Mouse (Mus musculus) intestine, embryonic 16.5 days (tissue): ENCODE measurements around the gene Spen. TPM values are rescaled to one million over a fixed set of nuclear protein-coding genes. Genes with fewer than 3 reads are reported as not detected.

ENCODE experiments used
- ATAC-seq: fragments of 200-750 bp; cut with Nextera tagmentation; 2 replicates; pipeline ENCODE4 v1.8.0; 2017; ENCODE audit warnings: moderate TSS enrichment, moderate library complexity
- H3K27ac ChIP-seq: fragments of 300-500 bp; sonication (generic); 2 replicates; pipeline ENCODE4 v1.5.1; 2014; ENCODE audit warnings: mild to moderate bottlenecking, low read length
- H3K27me3 ChIP-seq: fragments of 300-500 bp; sonication (generic); replicated peaks from 2 replicates; pipeline ENCODE4 v1.6.1; 2014; ENCODE audit warnings: low read length, control low read depth, mixed read lengths; ENCODE audit not compliant: control insufficient read depth, insufficient read depth
- H3K36me3 ChIP-seq: fragments of 300-500 bp; sonication (generic); 2 replicates; pipeline ENCODE4 v1.6.1; 2014; ENCODE audit warnings: low read length, control low read depth; ENCODE audit not compliant: control insufficient read depth, insufficient read depth
- H3K4me1 ChIP-seq: fragments of 300-500 bp; sonication (generic); 2 replicates; pipeline ENCODE4 v1.6.1; 2014; ENCODE audit warnings: low read length, control low read depth, mixed read lengths; ENCODE audit not compliant: control insufficient read depth, insufficient read depth
- H3K4me2 ChIP-seq: fragments of 300-500 bp; sonication (generic); 2 replicates; pipeline ENCODE4 v1.6.1; 2014; ENCODE audit warnings: low read depth, low read length, control low read depth
- H3K4me3 ChIP-seq: fragments of 300-500 bp; sonication (generic); 2 replicates; pipeline ENCODE4 v1.5.1; 2014; ENCODE audit warnings: mild to moderate bottlenecking, low read length
- H3K9ac ChIP-seq: fragments of 300-500 bp; sonication (generic); 2 replicates; pipeline ENCODE4 v1.6.1; 2014; ENCODE audit warnings: low read depth, low read length
- H3K9me3 ChIP-seq: fragments of 300-500 bp; sonication (generic); 2 replicates; pipeline ENCODE4 v1.6.1; 2016; ENCODE audit warnings: low read length, control low read depth; ENCODE audit not compliant: control insufficient read depth
- WGBS: fragments of 180-500 bp; shearing (Covaris S2); extraction: QIAGEN DNeasy Blood & Tissue Kit; methylation state at CpG from one replicate; pipeline ENCODE4 v1.1.7; 2014; 5-methylcytosine and 5-hydroxymethylcytosine counted together
- polyA plus RNA-seq: library from polyadenylated mRNA; unstranded; fragments of >200 nt; fragmentation: Nextera tagmentation; extraction: Ambion mirVana; gene quantifications from 2 replicates; pipeline ENCODE4 v1.2.1, GENCODE M21; 2015

The Spen gene
- polyA plus RNA-seq, 1 experiment from 2014 or later = 6.3 TPM

DNA sequence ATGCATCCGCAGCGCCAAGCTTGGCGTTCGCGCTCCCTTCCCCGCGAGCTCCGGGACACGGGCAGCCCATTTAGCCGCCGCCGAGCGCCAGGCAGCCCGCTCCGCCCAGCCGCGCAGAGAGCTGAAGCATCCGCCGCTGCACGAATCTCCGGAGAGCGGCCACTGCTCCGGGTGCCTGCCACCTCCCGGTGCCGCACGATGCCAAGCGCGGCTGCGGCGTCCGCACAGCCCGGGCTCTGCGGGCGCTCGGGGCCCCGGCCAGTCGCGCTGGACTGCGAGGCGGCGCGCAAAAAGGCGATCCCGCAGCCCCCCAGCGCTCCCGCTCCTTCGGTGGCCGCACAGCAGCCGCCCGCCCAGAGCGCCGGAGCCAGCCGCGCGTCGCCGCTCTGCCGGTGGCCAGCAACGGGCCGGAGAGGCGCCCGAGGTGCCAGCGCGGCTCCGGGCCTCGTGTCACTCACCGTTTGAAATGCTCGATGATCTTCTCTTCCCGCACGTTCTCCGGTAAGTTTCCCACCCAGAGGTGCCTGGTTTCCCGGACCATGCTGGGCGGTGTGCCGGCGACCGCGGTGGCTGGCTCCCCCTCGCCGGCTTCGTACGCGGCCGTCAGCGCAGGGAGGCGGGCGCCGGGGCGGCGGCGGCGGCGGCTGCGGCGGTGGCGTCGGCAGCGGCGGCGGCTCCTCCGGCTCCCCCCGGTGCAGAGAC lies 540 bp downstream of the Spen start:
- peaks cover 15% of the 10 kb centered on the region for H3K4me1 ChIP-seq
- peak overlapping the region; percentile 96 for H3K4me2 ChIP-seq
- no peaks in the 10 kb centered on the region for H3K36me3 ChIP-seq
- no peaks in the 10 kb centered on the region for H3K27me3 ChIP-seq
- peak; percentile 10 for ATAC-seq
- H3K9me3 ChIP-seq = no peaks in the 10 kb centered on the region
- H3K4me3 ChIP-seq = peak overlapping the region; percentile 92
- WGBS = under 1% methylated on average over 84 of the region's 101 CpGs
- H3K9ac ChIP-seq = peak overlapping the region; percentile 93
- peak overlapping the region; percentile 99 for H3K27ac ChIP-seq

DNA sequence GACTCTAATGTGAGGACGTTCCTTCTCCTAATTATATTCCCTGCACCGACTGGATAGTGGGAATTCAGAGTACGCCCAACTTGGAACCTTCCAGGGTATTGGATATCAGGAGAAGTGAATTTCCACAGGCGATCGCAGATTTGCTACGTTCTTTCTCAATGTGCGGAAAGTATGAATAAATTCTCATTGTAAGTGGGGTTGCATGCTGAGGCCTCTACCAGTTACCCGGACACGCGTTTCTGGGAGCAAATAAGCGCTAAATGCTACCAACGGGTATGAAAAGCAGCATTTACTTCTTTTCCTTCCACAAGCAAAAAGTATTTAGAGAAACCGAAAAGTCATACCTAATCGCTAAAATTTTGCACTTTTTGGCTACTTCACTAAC lies 1.2 kb downstream of the Spen start:
- ATAC-seq = no peak
- under 1% methylated on average over 14 of the region's 14 CpGs for WGBS
- H3K4me3 ChIP-seq = peak overlapping the region; percentile 92

DNA sequence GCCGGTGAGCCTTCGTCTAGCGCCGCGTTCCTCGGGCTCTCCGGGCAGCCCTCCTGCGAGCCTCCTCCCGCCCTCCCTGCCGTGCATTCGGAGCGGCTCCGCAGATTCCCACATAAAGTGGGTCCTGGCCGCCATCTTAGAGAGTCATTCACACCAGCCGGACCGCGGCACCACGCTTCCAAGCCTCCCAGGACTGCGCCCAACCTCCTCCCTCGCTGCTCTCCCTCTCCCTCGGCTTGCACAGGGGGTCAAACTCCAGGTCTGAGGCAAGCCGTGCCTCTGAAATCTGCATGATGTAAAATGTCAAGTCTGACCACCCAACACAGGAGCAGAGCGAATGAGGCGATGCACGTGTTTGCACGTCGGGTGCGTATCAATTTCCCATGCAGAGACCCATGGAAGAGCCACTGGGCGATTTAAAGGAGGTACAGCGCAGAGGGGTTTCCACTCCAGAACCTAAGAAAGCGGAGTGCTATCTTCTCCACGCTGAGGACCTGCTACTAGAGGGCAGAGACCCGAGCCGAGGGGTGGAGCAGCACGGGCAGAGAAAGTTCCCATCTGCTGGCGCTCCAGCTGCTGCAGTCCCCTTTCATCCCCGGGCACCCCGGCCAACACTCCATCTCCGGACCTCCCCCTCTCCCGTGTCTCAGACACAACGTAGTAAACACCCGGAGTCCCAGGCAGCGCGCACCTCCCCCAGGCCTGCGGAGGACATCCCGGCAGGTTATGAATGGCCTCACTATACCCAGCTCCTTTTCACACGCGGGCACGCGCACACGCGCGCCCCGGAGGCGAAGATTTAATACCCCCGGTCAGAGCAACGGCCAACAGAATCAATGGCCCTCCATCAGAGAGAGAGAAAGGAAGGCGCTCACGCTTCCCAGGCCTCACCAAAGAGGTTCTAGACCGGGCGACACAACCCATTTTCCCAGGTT lies 1.8 kb downstream of the Spen start:
- H3K9me3 ChIP-seq = no peaks in the 10 kb centered on the region
- peak overlapping the region; percentile 93 for H3K9ac ChIP-seq
- no peaks in the 10 kb centered on the region for H3K36me3 ChIP-seq
- H3K27ac ChIP-seq = peak overlapping the region; percentile 99
- H3K27me3 ChIP-seq = no peaks in the 10 kb centered on the region
- peak overlapping the region; percentile 96 for H3K4me2 ChIP-seq
- 0% methylated on average over 61 of the region's 61 CpGs for WGBS
- H3K4me3 ChIP-seq = peak overlapping the region; percentile 92
- H3K4me1 ChIP-seq = peaks cover 15% of the 10 kb centered on the region
- ATAC-seq = peak; percentile 28

More for the DNA sequence above, 1.2 kb downstream of the Spen start:
- Histone ChIP-seq H3K27me3 (no peaks in the 10 kb centered on the region), H3K4me1 (peaks cover 15% of the 10 kb centered on the region), H3K9ac (peak overlapping the region; percentile 93), H3K27ac (peak overlapping the region; percentile 99), H3K9me3 (no peaks in the 10 kb centered on the region), H3K36me3 (no peaks in the 10 kb centered on the region), H3K4me2 (peak overlapping the region; percentile 96)

DNA sequence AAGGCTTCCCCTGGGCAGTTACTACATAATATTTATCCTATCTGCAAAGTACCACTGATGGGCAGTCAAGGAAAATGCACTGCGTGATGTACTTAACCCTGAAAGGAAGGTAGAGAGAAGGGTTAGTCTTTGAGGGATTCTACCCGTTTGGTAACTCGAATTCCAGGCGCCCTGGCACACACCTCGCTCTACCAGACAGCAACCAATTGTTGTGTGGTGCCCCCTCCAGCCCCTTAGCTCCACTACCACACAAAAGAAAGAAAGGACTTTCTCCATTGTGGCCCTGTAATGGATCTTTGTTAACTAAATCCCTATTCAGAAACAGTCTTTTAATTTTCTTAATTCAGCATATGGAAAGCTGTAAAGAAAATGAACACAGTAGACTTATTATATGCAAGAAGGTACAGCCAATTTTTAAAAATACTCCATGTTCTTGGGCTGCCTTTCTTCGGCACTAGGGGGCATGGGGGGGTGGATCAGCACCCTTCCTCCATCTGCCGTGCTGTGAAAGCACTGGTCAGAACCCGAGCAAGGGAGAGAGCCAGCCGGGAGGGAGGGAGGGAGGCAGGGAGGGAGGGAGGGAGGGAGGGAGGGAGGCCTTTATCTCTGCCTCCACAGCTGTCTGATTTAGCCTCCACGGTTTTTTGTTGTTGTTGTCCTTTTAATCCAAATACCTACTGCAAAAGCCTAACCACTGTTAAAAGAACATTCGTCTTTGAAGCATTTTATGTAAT lies 3.3 kb downstream of the Spen start:
- H3K4me1 ChIP-seq = peaks cover 15% of the 10 kb centered on the region
- H3K36me3 ChIP-seq = no peaks in the 10 kb centered on the region
- H3K27me3 ChIP-seq = no peaks in the 10 kb centered on the region
- no peaks in the 10 kb centered on the region for H3K9me3 ChIP-seq
- H3K27ac ChIP-seq = peak overlapping the region; percentile 68; the same call in 1 of the 2 replicates
- H3K9ac ChIP-seq = 0 out of 2 replicates have a peak overlapping the region, but pooled peaks have one; percentile 93
- ATAC-seq = no peak
- WGBS = 29% methylated on average over 9 of the region's 11 CpGs
- H3K4me2 ChIP-seq = peak overlapping the region; percentile 96
- H3K4me3 ChIP-seq = peak overlapping the region; percentile 92

DNA sequence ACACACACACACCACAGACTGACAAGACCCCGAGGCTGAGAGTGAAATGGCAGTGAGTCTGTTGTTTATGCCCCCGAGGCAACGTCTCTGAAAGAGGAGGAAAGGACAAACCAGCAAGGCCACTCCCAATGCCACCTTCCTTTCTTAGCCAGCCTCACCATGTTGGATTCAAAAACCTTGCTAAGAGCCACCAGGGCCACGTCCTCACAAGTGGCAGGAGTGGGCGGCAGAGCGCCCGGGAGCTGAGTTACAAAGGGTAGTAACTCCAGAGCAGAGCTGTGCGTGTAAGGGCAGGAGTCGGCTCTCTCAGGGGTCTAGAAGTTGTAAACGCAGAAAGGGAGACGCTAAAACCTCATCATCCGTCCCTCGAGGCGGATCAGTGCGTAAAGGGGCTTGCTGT lies 7.4 kb downstream of the Spen start:
- peaks cover 15% of the 10 kb centered on the region for H3K4me1 ChIP-seq
- no peak overlapping the region for H3K4me2 ChIP-seq
- 75% methylated on average over 15 of the region's 15 CpGs for WGBS
- H3K27me3 ChIP-seq = no peaks in the 10 kb centered on the region
- no peak for ATAC-seq
- no peak overlapping the region for H3K27ac ChIP-seq
- no peak overlapping the region for H3K9ac ChIP-seq
- H3K36me3 ChIP-seq = no peaks in the 10 kb centered on the region
- no peaks in the 10 kb centered on the region for H3K9me3 ChIP-seq
- H3K4me3 ChIP-seq = no peak overlapping the region

DNA sequence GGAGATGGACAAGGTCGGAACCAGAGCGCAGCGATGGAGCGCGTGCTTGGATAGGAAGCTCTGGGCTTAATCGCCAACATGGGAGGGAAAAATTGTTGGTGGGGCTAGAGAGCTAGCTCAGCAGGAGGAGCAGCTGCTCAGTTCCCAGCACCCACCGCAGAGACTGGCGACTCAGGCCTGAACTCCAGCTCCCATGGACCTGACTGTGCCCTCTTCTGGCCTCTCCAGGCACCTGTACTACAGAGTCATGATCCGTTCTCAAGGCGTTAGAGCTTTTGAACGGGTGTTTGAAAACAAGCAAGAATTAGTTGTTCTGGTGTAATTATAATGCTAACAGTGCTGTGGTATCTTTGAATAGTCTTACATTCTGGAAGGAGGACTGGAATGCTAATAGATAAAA lies 9.5 kb downstream of the Spen start:
- H3K4me3 ChIP-seq = no peak overlapping the region
- no peak overlapping the region for H3K27ac ChIP-seq
- no peaks in the 10 kb centered on the region for H3K27me3 ChIP-seq
- H3K4me1 ChIP-seq = peaks cover 3% of the 10 kb centered on the region; the same call in 1 of the 2 replicates
- H3K9me3 ChIP-seq = no peaks in the 10 kb centered on the region
- WGBS = 89% methylated on average over 11 of the region's 11 CpGs
- H3K4me2 ChIP-seq = no peak overlapping the region
- H3K36me3 ChIP-seq = no peaks in the 10 kb centered on the region
- no peak for ATAC-seq
- H3K9ac ChIP-seq = no peak overlapping the region

DNA sequence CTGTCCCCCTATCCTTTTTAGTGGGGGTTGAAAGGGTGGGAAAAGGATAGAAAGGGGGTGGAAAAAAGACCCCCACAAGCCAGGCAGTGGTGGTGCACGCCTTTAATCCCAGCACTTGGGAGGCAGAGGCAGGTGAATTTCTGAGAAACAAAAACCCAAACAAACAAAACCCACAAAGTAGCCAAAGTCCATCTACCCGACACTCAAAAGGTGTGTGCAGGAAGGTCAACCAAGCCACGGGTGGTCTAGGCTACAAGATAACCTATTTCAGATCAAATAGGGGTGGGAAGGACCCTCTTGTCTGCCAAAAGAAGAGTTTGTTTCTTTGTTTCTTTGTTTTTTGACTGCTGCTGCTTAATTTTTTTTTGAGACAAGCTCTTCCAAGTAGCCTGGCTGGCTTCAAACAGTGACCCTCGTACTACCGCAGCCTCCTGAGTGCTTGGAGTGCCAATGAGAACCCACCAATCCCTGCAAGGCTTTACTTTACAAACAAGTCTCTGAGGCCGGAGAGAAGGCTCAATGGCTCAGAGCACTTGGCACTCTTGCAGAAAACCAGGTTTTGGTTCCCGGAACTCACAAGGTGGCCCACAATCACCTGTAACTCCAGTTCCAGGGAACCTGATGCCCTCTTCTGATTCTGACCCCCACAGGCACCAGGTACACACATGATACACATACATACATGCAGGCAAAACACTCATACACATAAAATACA lies 11.3 kb downstream of the Spen start:
- 75% methylated on average over 7 of the region's 7 CpGs for WGBS

DNA sequence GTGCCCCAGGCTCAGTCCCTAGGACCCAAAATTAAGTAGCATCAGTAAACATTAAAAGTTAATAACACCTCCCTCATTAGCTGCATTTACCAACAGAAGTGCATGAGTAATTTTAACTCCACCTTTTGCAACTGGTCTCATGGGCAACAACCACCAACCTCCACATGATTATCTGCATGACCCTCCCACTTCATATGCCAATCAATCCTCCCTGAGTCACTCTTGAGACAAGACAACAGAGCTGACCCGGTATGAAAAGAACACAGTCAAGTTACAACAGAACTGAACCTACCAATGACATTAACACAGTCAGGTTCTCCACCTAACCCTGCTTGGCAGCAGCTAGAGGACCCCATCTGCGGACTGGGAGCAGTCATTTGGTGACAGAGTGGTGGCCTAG lies 12.5 kb downstream of the Spen start:
- Histone ChIP-seq H3K27ac (no peak overlapping the region), H3K4me1 (peaks cover 3% of the 10 kb centered on the region; the same call in 1 of the 2 replicates), H3K27me3 (no peaks in the 10 kb centered on the region), H3K4me3 (no peak overlapping the region), H3K36me3 (peaks cover 11% of the 10 kb centered on the region), H3K4me2 (no peak overlapping the region), H3K9me3 (no peaks in the 10 kb centered on the region), H3K9ac (no peak overlapping the region)
- 68% methylated on average over 2 of the region's 2 CpGs for WGBS
- no peak for ATAC-seq

More for the DNA sequence above, 11.3 kb downstream of the Spen start:
- ATAC-seq = no peak
- Histone ChIP-seq H3K9ac (no peak overlapping the region), H3K36me3 (peaks cover under 1% of the 10 kb centered on the region; the same call in 1 of the 2 replicates), H3K27me3 (no peaks in the 10 kb centered on the region), H3K4me2 (no peak overlapping the region), H3K4me3 (no peak overlapping the region), H3K4me1 (peaks cover 3% of the 10 kb centered on the region; the same call in 1 of the 2 replicates), H3K27ac (no peak overlapping the region), H3K9me3 (no peaks in the 10 kb centered on the region)
